14 mouse cellular contexts compared by ENCODE assay signal in the genomic region with DNA sequence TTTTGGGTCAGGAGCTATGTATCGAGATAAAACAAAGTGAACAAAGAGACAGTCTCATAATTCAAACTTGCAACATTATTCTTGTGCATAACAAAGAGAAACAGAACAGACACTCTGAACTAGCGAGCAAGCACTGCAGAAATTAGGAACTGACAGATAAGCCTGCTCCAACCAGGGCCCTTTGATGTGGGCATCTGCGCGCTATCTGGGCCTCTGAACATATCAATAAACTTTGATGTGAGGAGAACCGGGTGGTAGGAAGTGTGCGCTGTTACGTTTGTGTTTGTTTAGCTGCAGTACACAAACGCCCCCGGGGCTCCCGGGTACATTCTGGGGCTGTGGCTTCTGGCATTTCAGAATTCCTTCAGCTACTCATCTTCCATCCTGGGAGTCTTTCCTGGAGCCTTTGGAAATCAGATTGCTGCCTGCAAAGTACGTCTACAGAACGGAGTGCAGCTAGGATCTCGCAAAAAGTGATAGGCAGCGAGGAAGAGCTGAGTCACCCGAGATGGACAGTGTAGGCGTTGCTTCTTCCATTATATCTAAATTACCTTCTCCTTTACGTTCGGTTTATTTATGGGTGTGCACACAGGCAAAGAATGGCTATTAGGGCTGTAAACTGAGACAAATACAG.
DNase-seq lines count a peak whose midpoint lies in the region; ATAC-seq and TF ChIP-seq lines count a peak whose summit lies in the region.
"Had no signal": no experiment of that assay in that cellular context is flagged by ENCODE, and none has a peak within 500 bp of the region (broad histone marks: within the 10 kb centered on the region; RNA-seq: fewer than 3 reads in every experiment).

No protein-coding gene starts in this region.

- H3K9ac ChIP-seq in heart, embryonic 12.5 days, result no peak overlapping the region
- H3K9ac ChIP-seq in liver, postnatal 0 days (replicated peaks), result no peak overlapping the region
- H3K9ac ChIP-seq: limb, embryonic 12.5 days had no signal

- peaks cover 49% of the 10 kb centered on the region for H3K4me1 ChIP-seq in heart, embryonic 12.5 days (replicated peaks)
- H3K4me1 ChIP-seq in liver, postnatal 0 days (ENCODE audit: insufficient read depth), result peaks cover 7% of the 10 kb centered on the region

- H3K4me3 ChIP-seq in heart, embryonic 12.5 days, result no peak overlapping the region
- no peak overlapping the region for H3K4me3 ChIP-seq in liver, postnatal 0 days (ENCODE audit: low read depth, low read length)
- no peak overlapping the region for H3K4me3 ChIP-seq in gastrocnemius, adult 2 months
- H3K4me3 ChIP-seq: limb, embryonic 12.5 days had no signal

- H3K36me3 ChIP-seq in heart, embryonic 12.5 days, result no peaks in the 10 kb centered on the region
- H3K36me3 ChIP-seq in liver, postnatal 0 days (replicated peaks; ENCODE audit: insufficient read depth, low read length), result no peaks in the 10 kb centered on the region
- H3K36me3 ChIP-seq: limb, embryonic 12.5 days had no signal

- intact Hi-C loops in gastrocnemius, adult 2 months (cut with DNase I), result loop anchor here (10.0 kb wide), 2 partner anchors 47 to 537 kb away; no protein-coding TSS in a partner anchor

- DNase-seq in heart, postnatal 4 days, result no peak
- DNase-seq in lung, postnatal 10 days, result peak; percentile 31
- DNase-seq in lung, postnatal 14 days, result no peak
- no peak for DNase-seq in liver, postnatal 0 days
- peak; percentile 43 for DNase-seq in thymus, postnatal 25 days
- no peak for DNase-seq in right cerebral cortex, postnatal 4 days
- no peak for DNase-seq in gastrocnemius, adult 2 months
- DNase-seq: cerebellum, adult 11 months; midbrain, embryonic 14.5 days; retina, postnatal 1 day had no signal

- 0 out of 2 replicates have a peak, but pooled peaks cover 5% of the 10 kb centered on the region for H3K9me3 ChIP-seq in heart, embryonic 12.5 days (replicated peaks)
- no peaks in the 10 kb centered on the region for H3K9me3 ChIP-seq in liver, postnatal 0 days (ENCODE audit: low read length)
- H3K9me3 ChIP-seq: limb, embryonic 12.5 days had no signal

- ATAC-seq in heart, embryonic 12.5 days (ENCODE audit: insufficient number of reproducible peaks, low FRiP score), result no peak
- ATAC-seq in liver, postnatal 0 days, result 0 out of 2 replicates have a peak, but pooled peaks have one; percentile 23
- ATAC-seq: forebrain, embryonic 14.5 days had no signal

- peak overlapping the region; percentile 46 for H3K27ac ChIP-seq in heart, embryonic 12.5 days (ENCODE audit: poor library complexity, severe bottlenecking)
- no peak overlapping the region for H3K27ac ChIP-seq in liver, postnatal 0 days (ENCODE audit: low read depth)
- H3K27ac ChIP-seq in gastrocnemius, adult 2 months, result no peak overlapping the region
- H3K27ac ChIP-seq: limb, embryonic 12.5 days had no signal

- H3K4me2 ChIP-seq in heart, embryonic 12.5 days, result no peak overlapping the region; the same call in 1 of the 2 replicates
- H3K4me2 ChIP-seq in liver, postnatal 0 days (ENCODE audit: low read depth, low read length), result no peak overlapping the region
- H3K4me2 ChIP-seq: limb, embryonic 12.5 days had no signal

- no peak for TF ChIP-seq CTCF in liver, postnatal 0 days (IDR thresholded peaks at IDR 0.05; ENCODE audit: low read depth)
- TF ChIP-seq CTCF in gastrocnemius, adult 2 months (IDR thresholded peaks at IDR 0.05), result no peak

- H3K27me3 ChIP-seq in heart, embryonic 12.5 days (replicated peaks), result 0 out of 2 replicates have a peak, but pooled peaks cover 4% of the 10 kb centered on the region
- H3K27me3 ChIP-seq in liver, postnatal 0 days (ENCODE audit: insufficient read depth, low read length), result no peaks in the 10 kb centered on the region
- H3K27me3 ChIP-seq: CH12.LX had no signal

- WGBS in heart, embryonic 12.5 days, result 25% methylated on average over 18 of the region's 18 CpGs
- WGBS in liver, postnatal 0 days (ENCODE audit: insufficient replicate concordance), result 32% methylated on average over 18 of the region's 18 CpGs

- TF ChIP-seq EP300 in liver, postnatal 0 days (IDR thresholded peaks at IDR 0.05; ENCODE audit: low read depth), result no peak

Comparison
In these comparisons a context has a peak if more than half of its experiments do, and no peak if none do; other contexts are left out.
1. DNase-seq: peak in lung, postnatal 10 days (single experiment) and thymus, postnatal 25 days (single experiment); none in heart, postnatal 4 days (single experiment), lung, postnatal 14 days (single experiment), liver, postnatal 0 days (single experiment), right cerebral cortex, postnatal 4 days (single experiment) and gastrocnemius, adult 2 months (single experiment).